Mouse (Mus musculus): ENCODE results near the gene Inha. TPM values are rescaled to one million over a fixed set of nuclear protein-coding genes. Genes with fewer than 3 reads are reported as not detected.

The Inha gene
- polyA plus RNA-seq, 1 experiment from 2014 or later = 3.8 TPM

GRCm38 (mm10) chr1:75499441-75499840 is 7.4 kb upstream of the Inha start:
- Histone ChIP-seq H3K27me3 (replicated peaks; ENCODE audit: insufficient read depth, low read length) (no peaks in the 10 kb centered on the region), H3K9me3 (ENCODE audit: low read length) (no peaks in the 10 kb centered on the region), H3K4me3 (ENCODE audit: low read depth, low read length) (no peak overlapping the region), H3K27ac (ENCODE audit: low read length) (no peak overlapping the region), H3K4me1 (ENCODE audit: insufficient read depth, low read depth, low read length) (no peaks in the 10 kb centered on the region; the same call in 1 of the 2 replicates), H3K36me3 (ENCODE audit: insufficient read depth, low read length) (peaks cover 21% of the 10 kb centered on the region; the same call in 1 of the 2 replicates), H3K4me2 (replicated peaks; ENCODE audit: low read depth, low read length) (no peak overlapping the region), H3K9ac (replicated peaks; ENCODE audit: low read depth) (no peak overlapping the region)
- no peak for ATAC-seq
- DNase-seq (ENCODE audit: low spot score) = no peak
- WGBS = 78% methylated on average over 7 of the region's 7 CpGs
- TF ChIP-seq EP300 (IDR thresholded peaks at IDR 0.05) = no peak
- peak; percentile 53 for TF ChIP-seq CTCF (IDR thresholded peaks at IDR 0.05)

GRCm38 (mm10) chr1:75501905-75502304 is 5.0 kb upstream of the Inha start:
- TF ChIP-seq EP300 (IDR thresholded peaks at IDR 0.05) = no peak
- TF ChIP-seq CTCF (IDR thresholded peaks at IDR 0.05) = no peak
- no peak overlapping the region for H3K4me3 ChIP-seq (ENCODE audit: low read depth, low read length)
- no peak for ATAC-seq
- DNase-seq (ENCODE audit: low spot score) = no peak
- H3K4me2 ChIP-seq (replicated peaks; ENCODE audit: low read depth, low read length) = no peak overlapping the region
- WGBS = 96% methylated on average over 9 of the region's 9 CpGs
- no peaks in the 10 kb centered on the region; the same call in none of the 2 replicates for H3K4me1 ChIP-seq (ENCODE audit: insufficient read depth, low read depth, low read length)
- H3K36me3 ChIP-seq (ENCODE audit: insufficient read depth, low read length) = peaks cover 21% of the 10 kb centered on the region; the same call in 1 of the 2 replicates
- no peaks in the 10 kb centered on the region for H3K9me3 ChIP-seq (ENCODE audit: low read length)
- no peak overlapping the region for H3K27ac ChIP-seq (ENCODE audit: low read length)
- H3K9ac ChIP-seq (replicated peaks; ENCODE audit: low read depth) = no peak overlapping the region
- H3K27me3 ChIP-seq (replicated peaks; ENCODE audit: insufficient read depth, low read length) = no peaks in the 10 kb centered on the region

- H3K27ac ChIP-seq (ENCODE audit: low read length) = no peak overlapping the region
- no peak overlapping the region for H3K4me3 ChIP-seq (ENCODE audit: low read depth, low read length)
- no peaks in the 10 kb centered on the region for H3K27me3 ChIP-seq (replicated peaks; ENCODE audit: insufficient read depth, low read length)
- DNase-seq (ENCODE audit: low spot score) (no peak), ATAC-seq (no peak)
- H3K9ac ChIP-seq (replicated peaks; ENCODE audit: low read depth) = no peak overlapping the region
- no peaks in the 10 kb centered on the region; the same call in none of the 2 replicates for H3K4me1 ChIP-seq (ENCODE audit: insufficient read depth, low read depth, low read length)
- H3K36me3 ChIP-seq (ENCODE audit: insufficient read depth, low read length) = peaks cover 21% of the 10 kb centered on the region; the same call in 1 of the 2 replicates
- H3K4me2 ChIP-seq (replicated peaks; ENCODE audit: low read depth, low read length) = no peak overlapping the region
- 84% methylated on average over 22 of the region's 25 CpGs for WGBS
- TF ChIP-seq EP300 (IDR thresholded peaks at IDR 0.05) (no peak), CTCF (IDR thresholded peaks at IDR 0.05) (no peak)
- H3K9me3 ChIP-seq (ENCODE audit: low read length) = no peaks in the 10 kb centered on the region
These were observed 3.8 kb upstream of the Inha start for GRCm38 (mm10) chr1:75502945-75503650.

GRCm38 (mm10) chr1:75503651-75503980 is 3.3 kb upstream of the Inha start:
- Histone ChIP-seq H3K4me1 (ENCODE audit: insufficient read depth, low read depth, low read length) (no peaks in the 10 kb centered on the region; the same call in none of the 2 replicates), H3K4me2 (replicated peaks; ENCODE audit: low read depth, low read length) (peak overlapping the region; percentile 95; the same call in 1 of the 2 replicates), H3K36me3 (ENCODE audit: insufficient read depth, low read length) (peaks cover 21% of the 10 kb centered on the region; the same call in 1 of the 2 replicates), H3K4me3 (ENCODE audit: low read depth, low read length) (no peak overlapping the region), H3K9me3 (ENCODE audit: low read length) (no peaks in the 10 kb centered on the region), H3K27ac (ENCODE audit: low read length) (no peak overlapping the region), H3K27me3 (replicated peaks; ENCODE audit: insufficient read depth, low read length) (no peaks in the 10 kb centered on the region), H3K9ac (replicated peaks; ENCODE audit: low read depth) (no peak overlapping the region)
- WGBS = 81% methylated on average over 23 of the region's 23 CpGs
- ATAC-seq (no peak), DNase-seq (ENCODE audit: low spot score) (no peak)
- TF ChIP-seq CTCF (IDR thresholded peaks at IDR 0.05) = no peak
- no peak for TF ChIP-seq EP300 (IDR thresholded peaks at IDR 0.05)

- Histone ChIP-seq H3K27ac (ENCODE audit: low read length) (no peak overlapping the region), H3K27me3 (replicated peaks; ENCODE audit: insufficient read depth, low read length) (no peaks in the 10 kb centered on the region), H3K4me1 (ENCODE audit: insufficient read depth, low read depth, low read length) (no peaks in the 10 kb centered on the region; the same call in none of the 2 replicates), H3K4me2 (replicated peaks; ENCODE audit: low read depth, low read length) (peak overlapping the region; percentile 95), H3K9ac (replicated peaks; ENCODE audit: low read depth) (0 out of 2 replicates have a peak overlapping the region, but pooled peaks have one; percentile 85), H3K4me3 (ENCODE audit: low read depth, low read length) (peak overlapping the region; percentile 78), H3K36me3 (ENCODE audit: insufficient read depth, low read length) (peaks cover 21% of the 10 kb centered on the region; the same call in 1 of the 2 replicates), H3K9me3 (ENCODE audit: low read length) (no peaks in the 10 kb centered on the region)
- 40% methylated on average over 9 of the region's 9 CpGs for WGBS
- TF ChIP-seq CTCF (IDR thresholded peaks at IDR 0.05) = no peak
- no peak for TF ChIP-seq EP300 (IDR thresholded peaks at IDR 0.05)
- DNase-seq (ENCODE audit: low spot score) = peak; percentile 80
- no peak; the same call in 1 of the 2 replicates for ATAC-seq
These were observed 2.4 kb upstream of the Inha start for GRCm38 (mm10) chr1:75504256-75505045.
